Mouse (Mus musculus): ENCODE measurements around the gene Nos3.

GRCm38 (mm10) chr5:24326842-24327417 is 37.7 kb upstream of the Nos3 start:
- no peak for TF ChIP-seq POLR2A (IDR thresholded peaks at IDR 0.05; ENCODE audit: borderline replicate concordance, extremely low read depth, insufficient read depth, insufficient read length, poor library complexity, severe bottlenecking)
- TF ChIP-seq CTCF (IDR thresholded peaks at IDR 0.05; ENCODE audit: borderline replicate concordance, extremely low read depth, insufficient read depth, insufficient read length) = no peak
